Mouse (Mus musculus): ENCODE measurements around the gene Nt5dc2.

The Nt5dc2 gene

DNA sequence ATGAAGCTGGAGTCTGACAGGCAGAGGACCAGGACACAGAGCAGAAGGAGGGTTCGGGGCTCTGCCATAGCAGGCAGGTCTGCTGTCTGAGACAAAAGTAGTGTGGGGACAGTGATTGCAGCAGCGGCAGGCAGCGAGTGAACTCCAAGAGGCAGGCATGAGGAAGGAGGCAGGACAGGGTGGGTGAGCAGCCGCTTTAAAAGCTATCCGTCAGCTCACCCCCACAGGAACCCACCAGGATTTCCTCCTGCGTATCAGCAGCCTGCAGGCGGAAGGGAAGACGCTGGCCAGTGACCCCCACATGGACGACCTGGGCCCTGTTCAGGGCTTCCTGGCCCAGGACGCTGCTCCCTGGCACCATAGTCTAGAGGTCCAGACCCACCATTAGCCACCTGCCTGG lies 37.6 kb downstream of the Nt5dc2 start, which contains the start of gene Stab1:
Gene Stab1, minus strand, starts transcription at position 217 of the 400 bp plus-strand sequence.
- DNase-seq (ENCODE audit: low read depth, low spot score) = no peak

DNA sequence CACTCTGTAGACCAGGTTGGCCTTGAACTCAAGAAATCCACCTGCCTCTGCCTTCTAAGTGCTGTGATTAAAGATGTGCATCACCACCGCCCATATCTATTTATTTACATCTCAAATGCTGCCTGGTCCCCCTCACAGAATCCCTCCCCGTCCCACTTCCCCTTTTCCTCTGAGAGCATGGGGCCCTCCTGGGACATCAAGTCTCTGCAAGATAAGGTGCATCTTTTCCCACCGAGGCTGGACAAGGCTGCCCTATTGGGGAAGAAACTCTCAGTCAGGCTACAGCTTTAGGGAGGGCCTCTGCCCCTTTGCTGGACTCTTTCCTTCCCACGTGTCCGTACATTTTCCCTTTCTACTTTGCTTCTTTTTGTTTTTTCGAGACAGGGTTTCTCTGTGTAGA lies 38.7 kb downstream of the Nt5dc2 start:
- DNase-seq (ENCODE audit: low read depth, low spot score) = no peak

DNA sequence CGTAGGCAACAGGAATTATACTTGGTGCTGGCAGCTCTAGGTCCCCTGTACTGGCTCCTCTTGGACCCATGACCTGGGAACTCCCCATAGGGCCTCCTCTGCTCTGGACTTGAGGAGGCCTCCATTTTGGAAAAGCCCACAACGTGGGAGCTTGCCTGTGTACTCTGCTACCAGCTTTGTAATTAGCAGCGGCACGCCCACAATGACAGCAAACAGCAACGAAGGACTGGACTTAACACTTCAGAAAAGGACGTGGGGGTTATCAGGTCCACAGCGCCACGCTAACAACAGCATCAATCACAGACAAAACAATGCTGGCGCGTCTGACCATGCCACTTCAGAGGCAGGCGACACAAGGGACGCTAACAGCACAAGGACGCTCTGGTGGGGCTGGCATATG lies 40.1 kb downstream of the Nt5dc2 start:
- no peak for DNase-seq (ENCODE audit: low read depth, low spot score)

DNA sequence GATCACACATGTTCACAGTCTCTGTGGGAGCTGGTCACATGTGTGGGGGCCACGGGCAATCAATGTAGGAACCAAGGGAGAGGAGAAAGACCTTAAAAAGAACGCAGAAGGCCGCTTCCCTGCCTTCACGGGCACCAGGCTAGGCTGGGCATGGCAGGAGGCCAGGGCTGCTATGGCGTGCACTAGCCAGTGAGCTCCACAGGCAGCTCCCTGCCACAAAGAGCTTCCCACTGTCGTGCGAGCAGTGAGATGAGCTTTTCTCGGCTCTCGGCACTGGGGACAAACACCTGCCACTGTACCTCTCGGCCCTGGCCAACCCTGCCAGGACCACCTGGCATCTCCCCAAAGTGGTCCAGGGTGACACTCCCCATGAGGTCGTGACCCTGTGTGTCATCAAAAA lies 40.5 kb downstream of the Nt5dc2 start:
- no peak for DNase-seq (ENCODE audit: low read depth, low spot score)

DNA sequence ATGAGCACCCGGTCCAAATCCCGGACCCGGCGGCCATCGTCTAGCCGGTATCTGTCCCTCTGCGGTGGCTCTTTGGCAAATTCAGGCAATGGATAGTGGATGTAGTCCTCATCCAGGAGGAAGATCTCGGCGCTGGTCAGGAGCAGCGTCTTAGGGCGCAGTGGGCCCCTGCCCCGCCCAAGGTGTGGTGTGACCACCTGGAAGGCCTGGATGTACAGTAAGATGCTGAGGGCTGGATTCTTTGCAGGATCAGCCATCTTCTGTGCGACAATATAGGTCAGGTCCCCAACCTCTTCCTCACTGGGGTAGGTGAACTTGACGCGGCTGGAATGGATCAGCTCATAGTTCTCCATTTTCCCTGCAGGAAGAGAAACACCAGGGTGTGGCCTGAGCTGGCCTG lies 41.0 kb downstream of the Nt5dc2 start:
- no peak for DNase-seq (ENCODE audit: low read depth, low spot score)

DNA sequence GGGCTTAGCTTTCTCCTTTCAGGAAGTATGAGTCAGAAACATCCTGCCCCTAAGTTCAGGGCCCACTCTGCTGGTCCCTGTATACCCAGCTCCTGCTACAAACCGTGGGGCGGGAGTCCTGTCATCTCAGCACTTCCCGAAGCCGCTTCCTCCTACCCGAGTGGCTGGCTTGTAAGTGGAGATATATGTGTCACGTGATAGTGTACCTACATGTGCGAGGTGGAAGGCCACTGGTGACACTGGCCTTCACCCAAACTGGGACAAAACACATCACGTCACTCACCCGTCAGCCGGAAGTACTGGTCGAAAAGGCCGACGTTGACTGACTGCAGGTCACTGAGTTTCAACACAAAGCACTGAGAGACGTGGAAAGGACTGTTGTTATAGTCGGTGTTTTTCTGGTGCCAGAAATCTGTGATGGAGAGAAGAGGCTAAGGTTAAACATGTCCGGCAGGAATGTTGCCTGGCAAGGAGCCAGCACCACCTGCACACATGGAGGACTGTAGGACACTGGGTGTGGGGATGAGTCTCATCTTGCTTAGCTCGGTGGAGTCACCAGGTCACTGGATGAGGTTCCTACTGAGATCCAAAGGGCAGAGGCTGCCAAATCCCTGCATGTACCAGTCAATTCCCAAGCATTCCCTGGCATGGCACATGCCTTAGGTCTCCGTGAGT lies 42.1 kb downstream of the Nt5dc2 start:
- DNase-seq (ENCODE audit: low read depth, low spot score) = no peak

DNA sequence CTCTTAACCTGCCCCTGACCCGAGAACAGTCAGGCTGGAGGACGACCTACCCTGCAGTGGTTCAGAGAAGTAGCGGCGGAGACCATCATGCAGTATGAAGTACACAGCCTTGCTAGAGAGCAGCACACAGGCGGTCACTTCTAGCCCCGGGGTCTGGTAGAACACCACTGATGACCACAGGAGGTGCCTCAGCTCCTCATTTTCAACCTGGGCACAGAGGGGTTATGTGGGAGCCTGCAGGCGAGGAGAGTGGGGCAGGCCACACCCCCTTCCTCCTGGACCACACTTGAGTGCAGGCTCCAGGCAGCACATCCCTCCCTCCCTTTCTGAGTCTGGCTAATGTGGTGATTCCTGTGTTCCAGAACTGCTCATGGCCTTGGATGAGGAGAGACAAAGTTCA lies 42.7 kb downstream of the Nt5dc2 start:
- DNase-seq (ENCODE audit: low read depth, low spot score) = no peak

DNA sequence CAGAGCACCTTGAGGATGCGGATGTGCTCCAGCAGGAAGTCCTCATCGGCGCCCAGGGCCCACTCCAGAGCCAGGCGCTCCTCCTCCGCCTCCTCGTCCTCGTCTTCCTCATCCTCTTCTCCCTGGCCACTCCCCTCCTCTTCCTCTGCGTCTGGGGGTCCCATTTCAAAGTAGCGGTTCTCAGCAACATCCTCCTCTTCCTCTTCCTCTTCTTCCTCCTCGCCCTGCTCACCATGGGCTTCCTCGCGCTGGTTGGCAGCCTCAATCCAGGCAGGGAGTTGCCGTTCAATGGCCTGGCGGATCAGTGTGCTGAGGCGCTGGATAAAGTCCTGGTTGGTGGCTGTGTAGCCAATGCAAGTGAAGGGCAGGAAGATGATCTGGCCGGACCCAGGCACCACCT lies 46.4 kb downstream of the Nt5dc2 start:
- no peak for DNase-seq (ENCODE audit: low read depth, low spot score)

DNA sequence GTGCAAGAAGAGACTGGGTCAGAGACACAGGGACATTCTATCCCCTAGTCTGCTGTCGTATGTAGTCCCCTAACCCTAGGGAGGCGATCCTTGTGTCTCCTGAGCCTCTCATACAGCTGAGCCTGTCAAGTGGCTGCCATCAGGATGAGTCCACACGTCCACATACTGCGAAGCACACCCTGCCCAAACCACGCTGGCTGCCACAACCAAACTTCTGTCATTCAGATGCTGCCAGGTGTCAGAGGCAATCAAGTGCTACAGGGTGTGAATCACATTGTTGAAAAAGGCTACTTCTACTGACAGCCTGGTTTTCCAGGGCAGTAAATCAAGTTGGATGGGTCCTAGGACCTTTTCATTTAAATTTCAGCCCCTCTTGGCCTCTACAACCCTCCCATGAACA lies 46.9 kb downstream of the Nt5dc2 start:
- DNase-seq (ENCODE audit: low read depth, low spot score) = no peak

DNA sequence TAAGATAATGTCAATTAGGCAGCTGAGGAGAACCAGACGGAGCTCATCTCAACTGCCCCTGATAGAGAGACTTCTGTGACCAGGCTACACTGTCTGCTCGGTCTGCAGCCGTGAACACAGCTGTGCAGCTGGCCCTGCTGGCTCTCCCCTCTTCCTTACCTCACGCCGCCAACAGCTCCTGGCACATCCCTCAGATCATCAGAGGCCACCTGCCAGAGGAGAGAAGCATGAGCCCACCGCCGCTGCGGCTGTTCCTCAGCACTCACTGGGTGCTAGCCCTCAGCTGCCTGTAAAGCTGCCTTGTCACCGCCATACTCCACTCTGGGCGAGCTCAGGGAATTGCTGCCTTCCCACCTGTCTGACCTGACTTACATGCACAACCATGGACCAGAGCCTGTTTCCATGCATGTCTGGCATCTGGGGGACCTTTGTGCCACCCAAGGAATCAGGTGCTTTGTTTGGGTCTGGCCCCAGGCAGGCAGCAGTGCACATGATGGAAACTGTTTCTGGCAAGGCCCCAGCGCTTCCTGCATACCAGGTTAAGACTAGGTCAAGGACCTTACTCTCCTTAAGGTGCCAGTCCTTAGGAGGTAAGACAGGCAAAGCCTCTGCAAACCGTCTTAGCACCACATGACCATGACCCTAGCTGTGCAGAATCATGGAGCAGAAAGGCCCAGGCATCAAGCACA lies 49.0 kb downstream of the Nt5dc2 start:
- no peak for DNase-seq (ENCODE audit: low read depth, low spot score)

DNA sequence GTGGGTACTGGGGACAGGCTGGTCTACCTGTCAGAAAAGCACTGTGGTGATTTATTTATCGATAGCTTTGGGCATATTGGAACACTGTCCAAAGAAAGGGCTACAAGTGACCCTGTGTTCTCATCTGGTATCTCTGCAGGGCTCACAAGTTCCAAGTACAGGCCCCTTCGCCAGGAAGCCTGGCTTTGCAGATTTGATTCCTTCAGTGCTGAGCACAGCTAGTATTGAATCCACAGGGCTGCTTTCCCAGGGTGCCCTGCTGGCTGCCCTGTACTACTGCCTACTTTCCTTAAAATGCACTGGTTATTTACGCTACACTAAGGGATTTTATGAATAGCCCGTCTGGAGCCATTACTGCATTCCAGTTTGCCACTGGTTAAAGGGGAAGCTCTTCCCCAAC lies 50.7 kb downstream of the Nt5dc2 start:
- no peak for DNase-seq (ENCODE audit: low read depth, low spot score)

DNA sequence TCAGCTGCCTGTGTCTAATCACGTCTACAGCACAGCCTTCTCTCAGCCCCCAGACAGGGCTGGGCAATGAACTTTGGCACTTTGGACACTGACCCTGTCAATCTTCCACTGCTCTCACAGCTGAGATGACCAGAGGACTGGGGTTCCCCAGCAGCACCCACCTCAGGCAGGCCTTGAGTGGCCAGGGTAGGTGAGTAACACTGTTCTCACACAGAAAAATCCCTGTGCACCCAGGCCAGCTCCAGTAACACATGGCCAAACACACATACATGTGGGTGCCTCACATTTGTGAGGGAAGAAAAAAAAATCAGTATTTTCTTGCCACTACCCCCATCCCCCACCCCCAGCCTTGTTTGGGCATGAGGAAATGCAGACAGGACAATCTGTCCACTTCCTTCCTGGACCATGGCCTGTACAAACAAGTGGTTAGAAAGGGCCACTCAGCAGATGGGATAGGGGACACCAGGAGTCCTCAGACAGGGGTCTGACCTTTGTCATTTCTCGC lies 52.0 kb downstream of the Nt5dc2 start:
- DNase-seq (ENCODE audit: low read depth, low spot score) = no peak

DNA sequence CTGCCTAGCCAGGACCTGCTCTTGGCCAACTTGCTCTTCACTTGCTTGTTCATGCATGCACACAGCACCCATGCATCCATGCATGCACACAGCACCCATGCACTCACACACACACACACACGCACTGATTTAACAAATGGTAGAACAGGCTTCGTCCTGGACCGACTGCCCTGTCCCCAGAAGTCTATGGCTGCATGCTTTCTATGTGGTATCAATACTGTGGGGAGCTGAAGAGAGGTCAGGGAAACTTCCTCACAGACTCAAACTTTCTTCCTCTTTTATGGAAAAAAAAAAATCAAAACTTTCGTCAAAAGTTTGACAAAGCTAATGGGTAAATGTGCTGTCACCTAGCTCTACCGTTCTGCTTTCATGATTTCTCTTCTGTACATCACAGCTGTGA lies 52.7 kb downstream of the Nt5dc2 start:
- DNase-seq (ENCODE audit: low read depth, low spot score) = no peak

DNA sequence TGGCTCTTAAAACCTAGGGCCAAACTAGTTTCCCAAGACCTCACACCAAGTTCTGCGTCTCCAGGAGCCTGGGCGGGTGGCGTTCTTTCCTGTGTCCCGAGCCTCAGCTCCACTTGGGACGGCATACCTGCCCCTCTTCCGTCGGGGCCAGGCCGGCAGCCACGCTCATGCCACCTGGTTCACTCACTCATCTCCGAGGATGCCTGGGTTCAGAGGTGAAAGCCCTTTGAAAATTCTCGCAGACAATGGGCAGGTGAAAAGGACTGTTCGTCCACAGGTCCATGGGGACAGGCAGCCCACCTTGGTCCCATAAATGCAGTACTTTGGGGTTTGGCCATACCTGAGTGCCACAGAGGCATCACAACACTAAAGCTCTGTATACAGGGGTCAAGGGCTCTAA lies 53.3 kb downstream of the Nt5dc2 start:
- no peak for DNase-seq (ENCODE audit: low read depth, low spot score)

DNA sequence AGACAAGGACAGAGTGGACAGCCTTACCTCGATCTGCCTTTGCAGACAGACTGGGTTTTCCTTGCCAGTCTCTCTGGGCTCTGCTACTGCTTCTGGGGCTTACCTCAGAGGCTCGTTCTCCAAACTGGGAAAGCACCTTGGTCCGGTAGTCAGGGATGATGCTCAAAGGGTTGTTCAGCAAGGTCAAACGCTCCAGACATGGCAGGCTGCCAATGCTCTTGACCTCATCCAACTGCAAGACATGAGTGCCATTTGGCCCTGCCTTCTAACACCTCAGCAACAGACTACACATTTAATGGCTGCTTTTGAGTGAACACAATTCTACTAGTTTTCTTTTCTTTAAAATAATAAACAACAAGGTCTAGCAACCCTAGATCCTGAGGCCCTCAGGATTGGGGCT lies 55.8 kb downstream of the Nt5dc2 start:
- no peak for DNase-seq (ENCODE audit: low read depth, low spot score)
